Mouse (Mus musculus) retina, postnatal 7 days (tissue): ENCODE results near the gene Slc22a23.

Experiments
- DNase-seq: peaks from one replicate; pipeline ENCODE4 v3.0.0-alpha.2; 2012; ENCODE audit warnings: low read depth, low spot score

The Slc22a23 gene

DNA sequence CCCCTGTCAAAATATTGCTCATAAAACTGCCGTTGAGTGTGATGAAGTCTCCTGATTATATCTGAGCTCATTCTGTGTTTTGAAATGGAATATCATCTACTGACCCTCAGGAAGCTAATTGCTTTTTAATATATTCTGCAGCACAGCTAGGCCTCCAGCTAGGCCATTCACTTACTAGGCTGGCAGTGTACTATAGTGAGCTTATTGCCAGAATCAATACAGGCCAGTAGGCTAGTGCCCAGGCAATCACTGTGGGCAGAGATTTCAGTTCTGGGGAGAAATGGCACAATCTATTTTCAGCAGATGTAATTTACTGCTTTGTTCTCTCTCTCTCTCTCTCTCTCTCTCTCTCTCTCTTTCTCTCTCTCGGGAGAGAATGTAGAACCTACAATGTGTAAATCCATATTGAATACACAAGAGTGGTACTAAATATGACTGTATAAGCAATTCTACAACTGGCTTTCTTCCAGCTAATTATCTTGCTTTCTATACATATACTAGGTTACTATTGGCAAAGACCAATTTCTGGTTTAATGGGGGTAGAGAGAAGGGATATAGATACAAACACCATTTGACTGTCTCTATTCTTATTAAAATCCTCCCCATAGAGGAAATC lies 75.5 kb downstream of the Slc22a23 start:
- no peak for DNase-seq

GRCm38 (mm10) chr13:34266942-34267660 lies 77.9 kb downstream of the Slc22a23 start:
- DNase-seq = no peak

DNA sequence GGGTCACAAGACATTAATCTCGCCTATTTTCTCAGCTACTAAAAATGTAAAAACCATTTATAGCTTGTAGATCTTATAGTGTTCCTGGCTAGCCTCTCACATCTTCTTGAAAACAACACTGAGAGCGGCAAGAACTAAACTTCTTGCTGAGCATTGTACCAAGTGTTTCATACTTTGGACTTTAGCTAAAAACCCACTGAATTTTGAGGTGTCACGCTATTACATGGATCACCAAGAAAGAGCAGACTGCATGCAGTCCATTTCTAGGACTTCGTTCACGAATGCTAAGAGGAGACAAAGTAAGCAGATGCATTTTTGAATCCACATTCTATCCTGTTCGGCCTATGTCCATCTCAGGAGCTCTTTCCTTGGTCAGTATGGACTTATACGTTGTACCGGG lies 78.9 kb downstream of the Slc22a23 start:
- no peak for DNase-seq

- no peak for DNase-seq
Observed at GRCm38 (mm10) chr13:34265576-34265975, 79.4 kb downstream of the Slc22a23 start.

GRCm38 (mm10) chr13:34265022-34265565 lies 79.9 kb downstream of the Slc22a23 start:
- no peak for DNase-seq

DNA sequence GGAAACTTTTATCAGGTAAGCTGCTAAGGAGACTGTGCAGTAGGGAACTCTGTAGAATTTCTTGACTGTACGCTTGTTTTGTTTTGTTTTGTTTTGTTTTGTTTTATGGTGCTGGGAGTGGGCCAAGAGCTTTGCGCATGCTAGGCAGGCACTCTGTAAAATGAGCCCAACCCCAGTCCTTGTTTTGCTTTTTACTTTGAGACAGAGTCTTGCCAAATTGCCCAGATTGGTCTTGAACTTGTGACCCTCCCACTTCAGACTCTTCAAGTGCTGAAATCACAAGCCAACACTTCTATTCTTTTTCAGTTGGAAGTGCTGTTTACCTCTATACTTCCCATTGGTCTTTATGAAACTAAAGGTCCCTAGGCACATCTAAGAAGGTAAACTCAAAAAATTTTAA lies 80.5 kb downstream of the Slc22a23 start:
- DNase-seq = no peak

DNA sequence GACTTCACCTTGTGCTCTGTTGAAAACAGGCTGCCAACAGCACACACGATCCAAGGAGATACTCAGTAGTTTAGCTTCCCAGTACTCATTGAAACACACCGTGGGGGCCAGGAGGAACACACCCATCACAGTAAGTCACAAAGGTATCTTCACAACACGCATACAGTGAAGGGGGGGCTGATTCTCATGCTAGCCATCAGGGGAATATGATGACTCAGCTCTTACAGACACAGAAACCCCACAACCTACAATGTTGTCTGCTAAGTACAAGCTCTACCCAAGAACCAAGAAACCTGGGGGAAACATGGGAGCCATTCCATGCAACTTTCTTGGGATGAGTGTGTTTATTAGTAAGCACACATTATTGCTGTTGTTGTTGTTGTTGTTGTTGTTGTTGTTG lies 86.2 kb downstream of the Slc22a23 start:
- no peak for DNase-seq

GRCm38 (mm10) chr13:34257177-34257576 lies 87.8 kb downstream of the Slc22a23 start:
- DNase-seq = no peak

- no peak for DNase-seq
Observed at GRCm38 (mm10) chr13:34256676-34257075, 88.3 kb downstream of the Slc22a23 start.

GRCm38 (mm10) chr13:34255297-34255696 lies 89.7 kb downstream of the Slc22a23 start:
- no peak for DNase-seq

GRCm38 (mm10) chr13:34254691-34255090 lies 90.3 kb downstream of the Slc22a23 start:
- DNase-seq = no peak

DNA sequence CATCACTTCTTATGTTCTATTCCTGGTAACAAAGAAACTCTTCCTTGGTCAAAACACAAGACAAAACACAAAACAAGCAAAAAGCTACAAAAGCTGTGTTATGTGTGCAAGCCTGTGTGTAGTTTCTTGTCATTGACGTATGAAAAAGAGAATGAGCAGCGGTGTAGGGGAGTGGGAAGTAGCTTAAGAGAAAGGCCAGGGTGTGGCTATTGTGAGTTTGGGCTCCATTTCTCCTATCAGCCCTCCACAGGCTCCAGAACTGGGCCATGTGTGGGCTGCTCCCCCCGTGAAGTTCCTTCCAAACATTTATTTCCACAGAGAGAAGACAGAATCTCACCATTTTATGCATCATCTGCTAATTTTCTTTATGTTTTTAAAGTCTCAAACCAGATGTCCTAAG lies 91.2 kb downstream of the Slc22a23 start:
- no peak for DNase-seq

GRCm38 (mm10) chr13:34248941-34249920 lies 95.8 kb downstream of the Slc22a23 start:
- no peak for DNase-seq

- DNase-seq = no peak
Observed at GRCm38 (mm10) chr13:34248107-34248506, 96.9 kb downstream of the Slc22a23 start.

DNA sequence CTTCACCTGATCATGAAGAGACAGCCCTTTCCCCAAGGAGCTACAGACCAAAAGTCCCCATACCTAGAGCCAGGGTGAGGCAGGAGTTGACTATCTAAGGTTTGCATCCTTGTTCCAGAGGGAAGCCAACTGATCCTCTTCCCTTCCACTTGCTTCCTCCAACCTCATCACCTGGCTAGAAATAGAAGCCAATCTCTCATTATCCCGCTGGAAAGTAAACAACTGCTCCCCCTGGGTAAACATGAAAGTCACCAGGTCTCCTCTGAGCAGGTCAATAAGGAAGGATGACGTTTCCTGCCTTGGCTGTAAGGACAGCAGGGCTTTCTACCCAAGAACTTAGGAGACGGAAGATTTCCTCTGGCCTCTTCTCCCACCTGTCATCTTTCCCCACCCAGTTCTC lies 98.2 kb downstream of the Slc22a23 start:
- no peak for DNase-seq

DNA sequence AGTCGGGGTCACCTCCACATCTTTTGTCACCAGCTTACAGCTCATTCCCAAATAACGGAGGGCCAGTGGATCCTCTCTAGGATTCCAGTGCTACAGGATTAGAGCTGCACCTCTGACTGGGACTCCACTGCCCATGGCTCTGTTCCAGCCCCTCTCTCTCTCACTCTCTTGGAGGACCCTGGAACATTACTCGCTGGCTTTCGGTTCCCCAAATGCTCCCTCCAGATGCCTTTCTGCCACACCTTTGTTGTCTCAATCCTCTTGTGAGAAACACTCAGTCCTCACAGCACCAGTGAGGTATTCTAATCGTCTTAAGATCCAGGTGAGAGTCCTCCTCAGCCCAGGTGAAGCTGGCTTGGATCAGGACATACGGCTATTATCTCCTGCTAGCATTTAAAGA lies 99.8 kb downstream of the Slc22a23 start:
- no peak for DNase-seq

GRCm38 (mm10) chr13:34244186-34244585 lies 100.8 kb downstream of the Slc22a23 start:
- DNase-seq = no peak

DNA sequence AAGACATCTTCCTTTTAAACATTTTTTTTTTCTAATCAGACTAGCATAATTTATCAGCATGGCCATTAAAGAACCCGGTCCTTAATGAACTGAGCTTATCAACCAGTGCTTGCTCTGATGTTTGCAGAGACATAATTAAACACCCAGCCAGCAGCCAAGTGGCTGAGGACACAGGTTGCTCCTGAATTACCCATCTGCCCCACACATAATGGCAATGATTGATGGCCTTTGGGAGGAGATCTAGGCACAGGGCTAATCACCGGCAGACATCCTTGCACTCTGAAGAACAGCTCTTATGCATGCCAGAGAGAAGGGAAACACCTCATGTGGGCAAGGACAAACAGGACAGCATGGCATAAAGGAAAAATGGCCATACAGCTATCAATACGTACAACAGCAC lies 102.8 kb downstream of the Slc22a23 start:
- no peak for DNase-seq

DNA sequence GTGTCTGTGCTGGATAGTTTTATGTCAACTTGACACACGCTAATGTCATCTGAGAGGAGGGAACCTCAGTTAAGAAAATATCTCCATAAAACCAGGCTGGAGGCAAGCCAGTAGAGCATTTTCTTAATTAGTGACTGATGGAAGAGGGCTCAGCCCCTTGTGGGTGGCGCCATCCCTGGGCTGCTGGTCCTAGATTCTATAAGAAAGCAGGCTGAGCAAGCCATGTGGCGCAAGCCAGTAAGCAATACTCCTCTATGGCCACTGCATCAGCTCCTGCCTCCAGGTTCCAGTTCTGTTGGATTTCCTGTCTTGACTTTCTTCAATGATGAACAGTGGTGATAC lies 104.9 kb downstream of the Slc22a23 start:
- no peak for DNase-seq

DNA sequence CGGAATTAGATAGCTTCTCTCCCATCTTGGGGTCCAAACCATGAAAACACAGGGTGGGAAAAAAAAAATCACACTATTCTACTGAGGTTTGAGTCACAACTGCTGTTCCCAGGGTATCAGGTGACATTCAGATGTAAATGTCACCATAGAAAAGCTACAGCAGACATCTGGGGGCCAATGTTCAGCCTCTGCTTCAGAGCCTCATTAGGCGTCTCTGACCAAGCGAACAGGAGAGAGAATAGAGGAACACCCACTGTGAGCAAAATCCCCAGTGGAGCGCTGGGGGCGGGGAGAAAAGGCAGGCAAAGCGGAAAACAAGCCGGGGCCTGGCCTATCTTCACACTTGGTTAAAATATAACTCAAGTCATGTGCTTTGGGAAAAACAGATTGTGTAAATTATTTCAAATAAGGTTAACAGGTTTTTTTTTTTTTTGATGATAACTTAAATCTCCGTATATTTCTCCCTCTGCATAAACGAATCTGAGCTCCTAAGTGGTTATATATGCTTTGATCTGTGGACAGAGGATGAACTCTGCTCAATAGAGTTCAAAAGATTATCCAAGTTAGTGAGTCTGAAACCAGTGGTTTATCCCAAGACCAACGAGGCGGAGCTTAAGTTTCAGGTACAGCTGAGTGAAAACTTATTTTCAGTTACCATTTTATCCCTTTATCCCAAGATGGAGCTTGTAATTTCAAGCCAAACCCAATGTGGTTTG lies 105.5 kb downstream of the Slc22a23 start:
- no peak for DNase-seq

- DNase-seq = no peak
Observed at GRCm38 (mm10) chr13:34238646-34239290, 106.2 kb downstream of the Slc22a23 start.
